Mouse (Mus musculus): ENCODE results near the gene Cd2bp2.
A peak's percentile ranks its signal among the peaks of the same experiment; 100 is the strongest.

The Cd2bp2 gene

GRCm38 (mm10) chr7:127195544-127196295 lies at the start of gene Cd2bp2:
Cd2bp2 (minus strand) TSS chr7:127196050.
- DNase-seq (ENCODE audit: low spot score): peak; percentile 94

GRCm38 (mm10) chr7:127244658-127245510 lies 49.0 kb upstream of the Cd2bp2 start:
- peak; percentile 38 for DNase-seq (ENCODE audit: low spot score)

- peak; percentile 96 for DNase-seq (ENCODE audit: low spot score)
These were observed 48.2 kb upstream of the Cd2bp2 start, which contains the start of gene Zfp771 for GRCm38 (mm10) chr7:127243870-127244657. Zfp771 (plus strand) TSS chr7:127244274.

GRCm38 (mm10) chr7:127243361-127243867 lies 47.6 kb upstream of the Cd2bp2 start:
- no peak for DNase-seq (ENCODE audit: low spot score)

GRCm38 (mm10) chr7:127234777-127235176 lies 38.9 kb upstream of the Cd2bp2 start:
- DNase-seq (ENCODE audit: low spot score): peak; percentile 51

GRCm38 (mm10) chr7:127233765-127234164 lies 37.9 kb upstream of the Cd2bp2 start:
- no peak for DNase-seq (ENCODE audit: low spot score)

GRCm38 (mm10) chr7:127233368-127233749 lies 37.5 kb upstream of the Cd2bp2 start:
- no peak for DNase-seq (ENCODE audit: low spot score)

- peak; percentile 69 for DNase-seq (ENCODE audit: low spot score)
These were observed 36.9 kb upstream of the Cd2bp2 start, which contains the start of the genes Zfp553 and Sept1 for GRCm38 (mm10) chr7:127232622-127233367. Zfp553 (plus strand) TSS chr7:127233061. Sept1 (minus strand) TSS chr7:127233130.

GRCm38 (mm10) chr7:127231826-127232621 lies 36.2 kb upstream of the Cd2bp2 start:
- DNase-seq (ENCODE audit: low spot score): no peak

GRCm38 (mm10) chr7:127231376-127231775 lies 35.5 kb upstream of the Cd2bp2 start:
- DNase-seq (ENCODE audit: low spot score): no peak

GRCm38 (mm10) chr7:127228615-127229303 lies 32.9 kb upstream of the Cd2bp2 start:
- peak; percentile 47 for DNase-seq (ENCODE audit: low spot score)

GRCm38 (mm10) chr7:127225147-127225995 lies 29.5 kb upstream of the Cd2bp2 start:
- no peak for DNase-seq (ENCODE audit: low spot score)

GRCm38 (mm10) chr7:127224616-127225015 lies 28.8 kb upstream of the Cd2bp2 start:
- DNase-seq (ENCODE audit: low spot score): no peak

GRCm38 (mm10) chr7:127223515-127224478 lies 27.9 kb upstream of the Cd2bp2 start:
- DNase-seq (ENCODE audit: low spot score): no peak

GRCm38 (mm10) chr7:127223106-127223505 lies 27.3 kb upstream of the Cd2bp2 start:
- DNase-seq (ENCODE audit: low spot score): no peak

- no peak for DNase-seq (ENCODE audit: low spot score)
These were observed 24.6 kb upstream of the Cd2bp2 start for GRCm38 (mm10) chr7:127220440-127220839.

- no peak for DNase-seq (ENCODE audit: low spot score)
These were observed 22.8 kb upstream of the Cd2bp2 start for GRCm38 (mm10) chr7:127218670-127219069.
